Mouse (Mus musculus) retina, adult 2 months (tissue): Measurements from ENCODE around the gene Frmd4a.

Source experiments
- DNase-seq: peaks from one replicate; pipeline ENCODE4 v3.0.0-alpha.2; 2012; ENCODE audit warnings: low read depth, low spot score

The Frmd4a gene

GRCm38 (mm10) chr2:4486185-4486584 is 468.7 kb downstream of the Frmd4a start:
- no peak for DNase-seq

- no peak for DNase-seq
Measured at GRCm38 (mm10) chr2:4487280-4487679, 469.8 kb downstream of the Frmd4a start.

- DNase-seq, result no peak
Measured at GRCm38 (mm10) chr2:4490845-4491244, 473.3 kb downstream of the Frmd4a start.

- DNase-seq, result peak; percentile 46
Measured at GRCm38 (mm10) chr2:4492485-4493481, 475.3 kb downstream of the Frmd4a start.

GRCm38 (mm10) chr2:4494478-4494877 is 477.0 kb downstream of the Frmd4a start:
- DNase-seq, result no peak

- DNase-seq, result peak; percentile 50
Measured at GRCm38 (mm10) chr2:4499257-4499656, 481.7 kb downstream of the Frmd4a start.

- DNase-seq, result no peak
Measured at GRCm38 (mm10) chr2:4499916-4500315, 482.4 kb downstream of the Frmd4a start.

- no peak for DNase-seq
Measured at GRCm38 (mm10) chr2:4501257-4502027, 483.9 kb downstream of the Frmd4a start.

- no peak for DNase-seq
Measured at GRCm38 (mm10) chr2:4504413-4504812, 486.9 kb downstream of the Frmd4a start.

GRCm38 (mm10) chr2:4505695-4506094 is 488.2 kb downstream of the Frmd4a start:
- DNase-seq, result no peak

- no peak for DNase-seq
Measured at GRCm38 (mm10) chr2:4506659-4507058, 489.1 kb downstream of the Frmd4a start.

GRCm38 (mm10) chr2:4507887-4508615 is 490.5 kb downstream of the Frmd4a start:
- no peak for DNase-seq

- no peak for DNase-seq
Measured at GRCm38 (mm10) chr2:4508959-4509615, 491.6 kb downstream of the Frmd4a start.

- DNase-seq, result no peak
Measured at GRCm38 (mm10) chr2:4509739-4510138, 492.2 kb downstream of the Frmd4a start.

- DNase-seq, result no peak
Measured at GRCm38 (mm10) chr2:4510208-4511079, 492.9 kb downstream of the Frmd4a start.

GRCm38 (mm10) chr2:4511080-4511386 is 493.5 kb downstream of the Frmd4a start:
- DNase-seq, result no peak

- no peak for DNase-seq
Measured at GRCm38 (mm10) chr2:4512607-4513006, 495.1 kb downstream of the Frmd4a start.

GRCm38 (mm10) chr2:4515910-4516309 is 498.4 kb downstream of the Frmd4a start:
- no peak for DNase-seq

- DNase-seq, result no peak
Measured at GRCm38 (mm10) chr2:4516819-4517552, 499.5 kb downstream of the Frmd4a start.
